Mouse (Mus musculus) gastrocnemius, postnatal 4 days (tissue): Measurements from ENCODE around the gene Slc22a18. TPM values are rescaled to one million over a fixed set of nuclear protein-coding genes. Genes with fewer than 3 reads are reported as not detected.

Experiments
- DNase-seq, 2 experiments: peaks; one replicate each; pipeline ENCODE4 v3.0.0; 2021 to 2022; ENCODE audit warnings: low spot score in 2 of 2, mixed read lengths in 2 of 2
- total RNA-seq, 2 experiments: library from RNA; stranded (reverse); gene quantifications; 2 replicates each; pipeline ENCODE4 v1.2.3; 2021

Gene Slc22a18
- total RNA-seq, 2 experiments from 2014 or later = 0.44 to 0.86 TPM

DNA sequence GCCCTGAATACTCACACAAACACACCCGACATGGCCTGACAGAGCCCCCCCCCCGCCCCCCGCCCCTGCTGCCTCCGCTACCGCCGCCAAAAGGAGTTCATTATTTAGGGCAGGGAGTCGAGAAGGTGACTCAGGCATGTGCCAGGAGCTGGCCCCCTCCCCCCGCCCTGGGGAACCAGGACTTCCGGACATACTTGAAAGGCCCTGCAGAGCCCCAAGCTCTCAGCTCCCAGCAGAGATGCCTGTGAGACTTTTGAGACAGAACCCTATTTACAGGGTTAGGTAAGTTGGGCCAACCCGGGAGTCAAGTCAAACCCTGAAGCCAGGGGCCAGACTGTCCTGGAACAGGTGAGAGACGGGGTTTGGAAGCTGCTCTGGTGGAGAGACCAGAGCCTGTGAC is 11.6 kb upstream of the Slc22a18 start:
- DNase-seq = no peak

- DNase-seq = no peak
Observed at GRCm38 (mm10) chr7:143462516-143462915, 11.0 kb upstream of the Slc22a18 start.

GRCm38 (mm10) chr7:143463865-143464415 is 9.6 kb upstream of the Slc22a18 start:
- peak; percentile 71 to 84 for DNase-seq

GRCm38 (mm10) chr7:143464811-143465560 is 8.6 kb upstream of the Slc22a18 start:
- peak; percentile 49 to 71 for DNase-seq

GRCm38 (mm10) chr7:143466099-143466677 is 7.3 kb upstream of the Slc22a18 start:
- peak; percentile 84 to 87 for DNase-seq

GRCm38 (mm10) chr7:143467714-143468113 is 5.8 kb upstream of the Slc22a18 start:
- no peak for DNase-seq

GRCm38 (mm10) chr7:143469946-143470345 is 3.6 kb upstream of the Slc22a18 start:
- DNase-seq = peak; percentile 63 to 85

GRCm38 (mm10) chr7:143474811-143475210 is 1.3 kb downstream of the Slc22a18 start:
- no peak for DNase-seq

- no peak for DNase-seq
Observed at GRCm38 (mm10) chr7:143475876-143476275, 2.3 kb downstream of the Slc22a18 start.

DNA sequence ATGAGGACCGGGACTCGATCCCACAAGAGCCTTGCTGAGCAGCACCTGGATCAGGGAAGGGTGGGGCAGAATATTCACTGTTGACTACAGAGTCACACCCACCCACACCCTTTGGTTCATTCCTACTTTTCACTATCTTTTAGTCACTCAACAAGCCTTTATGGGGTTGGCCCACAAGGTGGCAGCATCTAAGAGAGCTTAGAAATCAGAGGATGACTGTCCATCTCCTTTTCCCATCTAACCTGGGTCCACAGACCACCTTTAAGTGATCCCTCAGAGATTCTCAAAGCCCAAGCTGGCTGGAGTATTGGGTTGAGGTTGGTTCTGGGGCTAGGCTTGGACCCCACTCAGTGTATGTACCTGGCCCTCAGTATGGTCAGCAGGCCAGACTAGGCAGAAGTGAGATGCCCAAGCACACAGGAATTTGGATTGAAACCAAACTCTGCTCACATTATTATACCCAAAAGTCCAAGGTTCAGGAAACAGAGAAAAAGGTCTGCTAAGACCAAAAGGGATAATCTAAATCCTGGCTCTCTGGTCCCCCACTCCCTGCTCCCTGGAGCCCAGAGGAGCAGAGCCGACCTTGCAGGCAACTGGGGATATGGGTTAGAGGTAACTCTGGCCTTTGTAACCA is 3.3 kb downstream of the Slc22a18 start:
- no peak for DNase-seq

- no peak for DNase-seq
Observed at GRCm38 (mm10) chr7:143477800-143478199, 4.3 kb downstream of the Slc22a18 start.

DNA sequence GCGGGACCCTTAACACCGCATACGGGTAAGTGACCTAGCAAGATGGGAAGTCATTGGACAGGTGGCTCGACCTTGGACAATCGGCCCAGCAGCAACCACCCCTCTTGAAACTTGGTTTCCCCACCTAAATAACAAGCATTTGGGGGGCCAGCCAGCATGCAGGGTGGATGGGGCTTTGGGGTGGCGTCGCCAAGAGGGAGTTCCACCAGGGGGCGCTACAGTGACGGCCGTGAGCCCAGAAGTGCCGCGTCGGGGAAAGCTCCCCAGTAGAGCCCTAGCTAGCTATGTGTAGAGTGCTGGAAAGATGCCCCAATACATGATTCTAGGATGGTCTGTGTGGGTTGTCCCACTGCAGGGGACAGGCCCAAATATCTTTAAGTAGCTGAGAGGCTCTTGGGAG is 7.0 kb downstream of the Slc22a18 start:
- peak; percentile 60 to 70 for DNase-seq

DNA sequence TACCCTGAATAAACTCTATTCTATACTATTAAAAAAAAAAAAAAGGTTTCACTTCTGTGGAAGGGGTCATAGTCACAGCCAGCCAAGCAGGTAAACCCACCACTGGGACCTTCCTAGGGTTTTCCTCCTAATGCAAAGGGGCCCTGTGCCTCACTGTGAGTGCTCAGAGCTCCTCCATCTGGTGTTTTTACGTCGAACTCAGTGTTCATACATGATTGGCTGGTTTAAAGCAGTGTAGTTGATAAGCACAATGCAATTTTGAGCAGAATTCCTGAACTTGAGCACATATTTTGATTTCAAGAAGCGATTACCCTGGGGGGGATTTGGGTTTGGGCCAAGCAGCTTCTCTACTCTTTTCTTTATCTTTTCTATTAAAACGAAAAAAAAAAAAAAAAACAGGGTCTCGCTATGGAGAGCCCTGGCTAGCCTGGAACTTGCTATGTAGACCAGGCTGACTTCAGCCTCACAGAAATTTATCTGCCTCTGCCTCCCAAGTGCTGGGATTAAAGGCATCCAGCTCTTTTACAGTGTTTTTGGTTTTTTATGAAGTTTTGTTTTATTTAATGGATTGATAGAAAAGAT is 8.4 kb downstream of the Slc22a18 start:
- DNase-seq = no peak

DNA sequence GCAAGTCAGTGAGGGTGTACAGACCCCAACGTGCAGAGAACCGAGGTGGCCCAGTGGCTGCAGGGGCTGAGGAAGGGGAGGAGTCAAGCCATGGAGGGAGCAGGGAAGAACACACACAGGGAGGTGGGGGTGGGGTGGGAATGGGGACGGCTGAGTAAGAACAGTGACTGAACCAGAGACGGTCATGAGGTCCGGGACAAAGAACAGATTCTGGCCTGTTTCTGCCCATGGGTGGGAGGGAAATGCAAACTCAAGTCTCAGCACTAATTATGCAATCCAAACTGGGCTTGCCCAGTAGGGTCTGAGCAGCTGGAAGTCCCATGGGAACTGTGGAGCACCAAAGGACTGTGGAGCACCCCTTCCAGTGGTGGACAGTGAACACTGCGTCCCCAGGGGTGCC is 9.0 kb downstream of the Slc22a18 start:
- DNase-seq = no peak

DNA sequence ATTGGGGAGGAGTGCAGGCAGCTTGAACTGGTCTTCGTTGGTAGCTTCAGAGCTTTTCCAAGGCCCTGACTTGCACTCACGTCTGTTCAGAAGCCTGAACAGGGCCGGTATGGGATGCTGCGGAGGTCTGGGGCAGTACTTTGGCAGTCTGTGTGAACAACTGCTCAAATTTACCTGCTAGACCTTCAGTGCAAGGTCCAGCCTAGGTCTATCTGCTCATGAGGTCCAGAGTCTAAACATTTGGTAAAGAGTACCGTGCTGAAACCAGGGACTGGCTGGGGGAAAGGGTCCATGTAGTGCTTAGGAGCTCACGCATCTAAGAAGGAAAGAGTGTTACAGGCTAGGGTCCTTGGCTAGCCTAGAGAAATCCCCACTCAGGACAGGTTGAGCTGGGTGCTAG is 16.2 kb downstream of the Slc22a18 start:
- DNase-seq = no peak

GRCm38 (mm10) chr7:143493616-143494126 is 20.1 kb downstream of the Slc22a18 start:
- DNase-seq = no peak

DNA sequence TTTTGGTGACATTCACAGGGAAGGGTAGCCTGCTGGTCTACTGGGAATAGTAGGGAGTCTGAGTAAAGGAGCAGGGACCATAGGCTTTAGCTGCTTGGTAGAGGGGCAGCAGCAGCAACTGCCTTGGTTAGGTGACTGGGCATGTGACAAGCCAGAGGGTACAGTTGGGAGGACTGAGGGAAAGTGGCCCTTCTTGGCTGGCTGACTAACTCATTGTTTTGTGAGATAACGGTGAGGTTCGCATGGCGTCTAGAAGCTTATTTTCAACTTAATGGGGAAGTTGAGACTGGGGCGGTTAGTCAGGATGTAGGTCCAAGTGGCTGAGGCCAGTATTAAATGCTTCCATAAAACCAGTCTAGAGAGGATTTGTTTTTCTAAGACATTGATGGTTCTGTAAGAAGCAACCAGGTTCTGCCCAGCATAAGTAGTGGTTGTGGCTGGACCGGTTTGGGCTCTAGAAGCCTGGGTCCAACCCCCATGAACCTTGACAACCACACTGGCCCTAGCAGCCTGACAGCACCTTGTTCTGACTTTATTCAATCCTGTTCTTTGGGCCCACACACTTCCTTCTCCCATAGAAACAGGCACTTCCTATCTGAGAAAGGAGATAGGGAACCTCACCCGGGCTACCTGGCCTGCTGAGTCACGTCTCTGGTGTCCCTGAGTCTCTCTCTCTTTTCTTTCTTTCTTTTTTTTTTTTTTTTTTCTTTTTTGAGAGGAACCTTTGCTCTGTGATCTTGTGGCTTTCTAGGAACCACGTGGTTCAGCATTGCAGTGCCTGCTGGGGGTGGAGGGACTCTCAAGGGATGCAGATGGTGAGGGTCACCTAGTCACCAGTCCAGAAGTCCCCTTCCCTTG is 21.8 kb downstream of the Slc22a18 start:
- DNase-seq = no peak

GRCm38 (mm10) chr7:143498584-143498983 is 25.0 kb downstream of the Slc22a18 start:
- DNase-seq = no peak

DNA sequence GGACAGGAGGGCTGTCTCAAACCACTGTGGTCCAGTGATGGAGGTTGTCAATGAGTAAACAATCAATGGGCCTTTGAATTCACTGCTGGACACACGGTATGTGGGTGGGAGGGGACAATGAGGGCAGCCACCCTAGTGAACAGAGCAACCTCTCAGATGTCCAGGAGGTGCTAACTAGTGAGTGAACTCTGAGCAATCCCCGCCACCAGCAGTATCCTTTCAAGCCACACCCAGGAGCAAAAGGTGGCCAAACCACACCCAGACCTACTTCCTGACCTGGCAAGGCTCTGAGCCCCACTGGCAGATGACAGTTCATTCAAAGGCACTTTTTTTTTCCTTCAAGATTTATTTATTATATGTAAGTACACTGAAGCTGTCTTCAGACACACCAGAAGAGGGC is 27.4 kb downstream of the Slc22a18 start:
- no peak for DNase-seq

- DNase-seq = peak in 1 of 2 experiments; percentile 49
Observed at GRCm38 (mm10) chr7:143501643-143502417, 28.3 kb downstream of the Slc22a18 start.
